Mouse (Mus musculus) heart, adult 2 months (tissue): Measurements from ENCODE around the gene Rnasel. TPM values are rescaled to one million over a fixed set of nuclear protein-coding genes. Genes with fewer than 3 reads are reported as not detected.
A peak's percentile ranks its signal among the peaks of the same experiment; 100 is the strongest.

Experiments
- DNase-seq, 2 experiments: peaks; one replicate each; pipeline ENCODE4 v3.0.0; 2021
- H3K27ac ChIP-seq: fragments of 200-600 bp; 2 replicates; pipeline ENCODE4 v1.8.1; 2022
- H3K27me3 ChIP-seq: fragments of 200-500 bp; 2 replicates; pipeline ENCODE4 v1.6.1; 2012; ENCODE audit warnings: mild to moderate bottlenecking, low read length, inconsistent platforms, mixed read lengths; ENCODE audit not compliant: control insufficient read depth, insufficient read depth
- H3K36me3 ChIP-seq: fragments of 200-500 bp; 2 replicates; pipeline ENCODE4 v1.6.1; 2012; ENCODE audit warnings: low read length, inconsistent platforms; ENCODE audit not compliant: control insufficient read depth, insufficient read depth
- H3K4me1 ChIP-seq: fragments of 200-500 bp; 2 replicates; pipeline ENCODE4 v1.6.1; 2011; ENCODE audit warnings: low read length; ENCODE audit not compliant: control insufficient read depth, insufficient read depth
- H3K4me3 ChIP-seq: fragments of 200-600 bp; 2 replicates; pipeline ENCODE4 v1.8.1; 2022
- H3K79me2 ChIP-seq: fragments of 200-500 bp; replicated peaks from 2 replicates; pipeline ENCODE4 v1.6.1; 2012; ENCODE audit warnings: mild to moderate bottlenecking, inconsistent platforms, low read length, moderate library complexity, mixed read lengths; ENCODE audit not compliant: control insufficient read depth, insufficient read depth
- H3K9ac ChIP-seq: fragments of 200-500 bp; 2 replicates; pipeline ENCODE4 v1.6.1; 2012; ENCODE audit warnings: low read depth, mild to moderate bottlenecking, control low read depth, inconsistent platforms, low read length, mixed read lengths
- CTCF ChIP-seq: fragments of 200-600 bp; IDR thresholded peaks from 2 replicates; pipeline ENCODE4 v1.8.1; 2022; ENCODE audit warnings: antibody characterized with exemption, mild to moderate bottlenecking, moderate library complexity
- EP300 ChIP-seq: fragments of 200-500 bp; IDR thresholded peaks from 2 replicates; pipeline ENCODE4 v1.6.1; 2011; ENCODE audit warnings: low read depth, low read length, control low read depth; ENCODE audit not compliant: insufficient read depth
- POLR2A ChIP-seq: fragments of 200-500 bp; IDR thresholded peaks from 2 replicates; pipeline ENCODE4 v1.6.1; 2011; ENCODE audit warnings: mild to moderate bottlenecking, low read depth, low read length, control low read depth; ENCODE audit not compliant: insufficient read depth
- WGBS: fragments of 180-500 bp; shearing (Covaris S2); methylation state at CpG from one replicate; pipeline ENCODE4 v1.1.7; 2018; 5-methylcytosine and 5-hydroxymethylcytosine counted together
- intact Hi-C: fragments of 180-260 bp; cut with DNase I; formaldehyde crosslinking; loops from one replicate; pipeline ENCODE4 v1.15.1; 2025
- polyA plus RNA-seq: library from polyadenylated mRNA; depleted of rRNA; stranded (reverse); fragments of >200 nt; gene quantifications from 2 replicates; pipeline ENCODE4 v1.2.3, GENCODE M21; 2012
- total RNA-seq, 2 experiments: library from RNA; stranded (reverse); gene quantifications; 2 replicates each; pipeline ENCODE4 v1.2.3; 2021

Gene Rnasel
- total and polyA plus RNA-seq, 3 experiments, result 2.5 to 4.6 (median 4.1) TPM

DNA sequence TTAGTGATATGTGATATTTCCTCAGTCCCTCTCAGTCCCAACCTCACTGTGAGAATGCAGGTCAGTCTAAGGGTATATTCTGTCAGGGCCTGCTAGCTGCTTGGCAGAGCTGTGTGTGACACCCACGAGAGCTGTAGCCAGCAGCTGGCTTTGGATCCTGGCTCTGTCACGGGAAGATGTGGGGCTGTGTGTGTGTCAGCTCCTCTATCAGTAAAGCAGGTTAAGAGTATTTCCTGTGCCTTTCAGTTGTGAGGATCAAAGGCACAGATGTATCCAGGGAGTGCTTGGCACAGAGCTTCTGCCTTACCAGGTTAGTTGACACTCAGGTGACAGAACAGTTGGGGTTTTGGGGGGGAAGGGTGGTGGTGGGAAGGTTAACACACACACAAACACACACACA lies 19.4 kb upstream of the Rnasel start:
- TF ChIP-seq CTCF (no peak), POLR2A (no peak), EP300 (no peak)
- H3K27me3 ChIP-seq, result no peaks in the 10 kb centered on the region
- no peak overlapping the region for H3K27ac ChIP-seq
- no peak for DNase-seq
- intact Hi-C loops, result loop anchor here (5.0 kb wide), 1 partner anchor 88 kb away; no protein-coding TSS in a partner anchor
- no peak overlapping the region for H3K9ac ChIP-seq
- no peaks in the 10 kb centered on the region for H3K36me3 ChIP-seq
- WGBS, result 35% methylated on average over 2 of the region's 2 CpGs
- H3K79me2 ChIP-seq, result no peaks in the 10 kb centered on the region
- H3K4me1 ChIP-seq, result peaks cover 6% of the 10 kb centered on the region
- no peak overlapping the region for H3K4me3 ChIP-seq

DNA sequence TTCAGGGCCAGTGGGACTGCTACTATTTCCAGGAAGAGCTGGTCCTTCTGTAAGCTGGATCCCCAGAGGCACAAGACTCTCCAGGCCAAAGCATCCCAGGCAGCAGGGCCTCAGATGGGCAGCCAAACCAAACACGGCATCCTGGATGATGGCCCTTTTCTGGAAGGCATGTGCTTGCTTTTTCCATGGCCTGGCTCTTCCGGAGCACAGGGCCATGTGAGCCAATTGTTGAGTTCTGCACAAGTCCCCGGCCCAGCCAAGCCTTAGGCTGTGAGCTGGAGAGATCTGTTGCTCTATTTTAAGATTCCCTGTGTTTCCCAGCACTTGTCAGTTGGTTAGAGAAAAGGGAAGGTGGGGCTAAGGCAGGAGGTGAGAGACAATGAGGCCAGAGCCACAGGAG lies 18.6 kb upstream of the Rnasel start:
- intact Hi-C loops, result no loop called here
- H3K27ac ChIP-seq, result peak overlapping the region; percentile 18; the same call in 1 of the 2 replicates
- no peak overlapping the region for H3K9ac ChIP-seq
- 2% methylated on average over 3 of the region's 3 CpGs for WGBS
- no peaks in the 10 kb centered on the region for H3K27me3 ChIP-seq
- peaks cover 6% of the 10 kb centered on the region for H3K4me1 ChIP-seq
- no peaks in the 10 kb centered on the region for H3K36me3 ChIP-seq
- no peak overlapping the region for H3K4me3 ChIP-seq
- peak; percentile 62 to 84 for DNase-seq
- TF ChIP-seq CTCF, result no peak
- TF ChIP-seq POLR2A, result no peak
- peak; percentile 85; the same call in 1 of the 2 replicates for TF ChIP-seq EP300
- H3K79me2 ChIP-seq, result no peaks in the 10 kb centered on the region

DNA sequence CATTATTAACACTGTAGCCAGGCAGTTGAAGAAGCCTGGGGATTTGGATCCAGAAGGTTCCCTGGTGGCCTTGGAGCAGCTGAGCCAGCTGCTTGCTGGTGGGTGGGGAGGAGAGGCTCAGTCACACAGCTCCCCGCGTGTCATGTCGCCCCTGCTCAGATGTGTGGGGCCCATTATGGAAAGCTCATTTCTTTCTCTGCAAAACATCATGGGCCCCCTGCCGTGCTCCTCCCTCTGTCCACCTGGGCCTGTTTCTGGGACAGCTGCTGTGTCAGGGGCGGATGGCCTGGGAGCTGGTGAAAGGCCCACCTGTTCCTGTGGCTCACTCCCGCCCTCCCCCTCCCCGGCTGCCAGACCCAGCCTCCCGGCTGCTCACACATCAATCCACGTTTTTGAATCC lies 16.0 kb upstream of the Rnasel start:
- 81% methylated on average over 9 of the region's 9 CpGs for WGBS
- no peaks in the 10 kb centered on the region for H3K27me3 ChIP-seq
- no peak for TF ChIP-seq POLR2A
- no peak for TF ChIP-seq CTCF
- TF ChIP-seq EP300, result no peak
- no peak overlapping the region for H3K27ac ChIP-seq
- no peak overlapping the region for H3K9ac ChIP-seq
- peaks cover 6% of the 10 kb centered on the region for H3K4me1 ChIP-seq
- H3K79me2 ChIP-seq, result no peaks in the 10 kb centered on the region
- no peak for DNase-seq
- no peak overlapping the region for H3K4me3 ChIP-seq
- intact Hi-C loops, result no loop called here
- H3K36me3 ChIP-seq, result no peaks in the 10 kb centered on the region

DNA sequence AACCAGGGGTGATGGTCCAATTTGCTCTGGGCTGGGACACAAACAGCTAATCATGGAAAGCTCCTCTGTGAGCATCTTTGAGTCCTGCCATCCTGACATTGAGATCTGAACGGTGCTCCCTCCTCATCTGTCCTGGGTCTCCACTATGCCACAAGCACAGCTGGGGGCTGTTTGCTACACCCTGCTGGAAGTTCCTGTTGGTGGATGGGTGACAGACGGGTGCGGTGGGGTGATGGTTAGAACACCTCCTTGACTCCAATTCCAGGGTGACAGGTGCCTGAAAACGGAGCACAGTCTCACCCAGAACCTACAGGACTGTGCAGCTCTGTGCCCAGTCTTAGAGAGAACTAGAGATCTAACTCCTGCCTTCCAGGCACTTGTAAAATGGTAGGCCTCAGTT lies 14.4 kb upstream of the Rnasel start:
- Histone ChIP-seq H3K27me3 (no peaks in the 10 kb centered on the region), H3K4me1 (peaks cover 7% of the 10 kb centered on the region)
- 87% methylated on average over 4 of the region's 4 CpGs for WGBS

DNA sequence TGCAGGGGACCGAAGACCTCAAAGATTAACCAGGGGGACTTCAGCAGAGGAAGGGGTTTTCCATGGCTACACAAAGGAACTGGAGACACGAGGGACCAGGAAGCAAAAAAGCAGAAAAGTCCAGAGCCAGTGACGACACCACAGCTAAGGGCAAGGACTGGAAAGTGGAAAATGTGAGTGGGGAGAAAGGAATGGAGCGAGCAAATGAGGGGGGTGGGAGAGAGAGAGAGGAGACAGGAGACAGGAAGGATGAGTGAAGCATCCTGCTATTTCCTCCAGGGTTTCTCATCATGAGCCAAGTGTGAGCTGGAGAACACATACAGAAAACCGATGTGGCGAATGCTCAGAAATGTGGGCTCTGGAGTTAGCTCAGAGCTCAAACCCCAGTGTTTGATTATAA lies 13.1 kb upstream of the Rnasel start:
- Histone ChIP-seq H3K27me3 (no peaks in the 10 kb centered on the region), H3K4me3 (no peak overlapping the region), H3K4me1 (peaks cover 3% of the 10 kb centered on the region), H3K9ac (no peak overlapping the region), H3K27ac (no peak overlapping the region), H3K36me3 (no peaks in the 10 kb centered on the region), H3K79me2 (no peaks in the 10 kb centered on the region)
- no peak for DNase-seq
- 40% methylated on average over 6 of the region's 6 CpGs for WGBS
- TF ChIP-seq POLR2A, result no peak
- TF ChIP-seq CTCF, result no peak
- no peak for TF ChIP-seq EP300
- intact Hi-C loops, result no loop called here

More for the DNA sequence above, 14.4 kb upstream of the Rnasel start:
- Histone ChIP-seq H3K27ac (no peak overlapping the region), H3K4me3 (no peak overlapping the region), H3K36me3 (no peaks in the 10 kb centered on the region), H3K79me2 (no peaks in the 10 kb centered on the region), H3K9ac (no peak overlapping the region)
- DNase-seq, result no peak
- intact Hi-C loops, result no loop called here
- no peak for TF ChIP-seq CTCF
- no peak for TF ChIP-seq POLR2A
- TF ChIP-seq EP300, result no peak

DNA sequence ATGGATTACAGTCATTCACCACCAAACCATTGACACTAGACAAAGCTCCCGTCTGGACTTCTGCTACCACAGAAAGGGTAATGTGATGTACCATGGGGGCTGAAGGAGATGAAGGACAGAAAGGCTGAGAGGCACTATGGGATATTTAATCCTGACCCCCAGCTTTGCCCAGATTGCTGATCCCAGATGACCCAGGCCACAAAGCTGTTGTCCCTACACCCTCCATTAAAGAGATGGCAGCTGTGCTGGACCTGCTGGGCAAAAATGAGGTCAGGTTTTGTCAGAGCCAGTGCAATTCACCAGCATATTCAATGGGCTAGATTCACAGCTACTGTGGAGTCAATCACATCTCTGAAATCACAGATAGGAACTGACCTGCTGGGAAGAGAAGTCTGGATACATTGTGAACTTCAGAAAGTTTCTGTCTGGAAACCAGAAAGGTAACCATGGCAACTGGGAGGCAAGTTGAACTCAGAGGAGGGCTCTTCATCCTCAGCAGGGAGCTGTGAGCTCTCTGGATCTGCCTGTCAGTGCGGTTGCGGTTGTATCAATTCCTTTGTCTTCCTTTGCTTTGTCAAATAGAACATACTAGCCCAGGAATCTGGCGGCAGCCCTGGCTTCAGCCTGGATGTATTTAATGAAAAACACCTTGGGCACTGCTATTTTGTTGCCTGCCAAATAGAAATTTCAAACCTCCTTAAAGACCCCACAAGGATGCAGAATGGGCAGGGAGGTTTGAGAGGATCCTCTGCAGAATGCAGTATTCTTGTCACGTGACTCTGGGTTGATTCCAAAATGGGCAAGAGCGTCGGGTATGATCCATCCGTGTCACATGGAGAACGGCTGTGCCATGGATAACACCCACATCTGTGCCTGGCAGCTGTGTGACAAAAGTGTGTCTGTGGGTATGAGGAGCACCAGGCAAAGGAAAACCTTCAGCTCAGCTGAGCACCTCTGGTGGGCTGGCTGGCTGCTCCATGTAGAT lies 11.8 kb upstream of the Rnasel start:
- Histone ChIP-seq H3K36me3 (no peaks in the 10 kb centered on the region), H3K4me1 (peaks cover 3% of the 10 kb centered on the region), H3K27ac (no peak overlapping the region), H3K27me3 (no peaks in the 10 kb centered on the region), H3K4me3 (no peak overlapping the region), H3K79me2 (no peaks in the 10 kb centered on the region), H3K9ac (no peak overlapping the region)
- intact Hi-C loops, result no loop called here
- 75% methylated on average over 9 of the region's 9 CpGs for WGBS
- TF ChIP-seq EP300 (no peak), CTCF (no peak), POLR2A (no peak)
- DNase-seq, result no peak
